Mouse (Mus musculus): ENCODE measurements around the gene Ccdc120.

Ccdc120 gene

GRCm38 (mm10) chrX:7696520-7696919 lies 54.2 kb downstream of the Ccdc120 start:
- no peak for DNase-seq (ENCODE audit: inconsistent ontology term)

- DNase-seq (ENCODE audit: inconsistent ontology term), result no peak
Measured at GRCm38 (mm10) chrX:7692862-7693261, 57.8 kb downstream of the Ccdc120 start.

GRCm38 (mm10) chrX:7690486-7690885 lies 60.2 kb downstream of the Ccdc120 start:
- no peak for DNase-seq (ENCODE audit: inconsistent ontology term)

- no peak for DNase-seq (ENCODE audit: inconsistent ontology term)
Measured at GRCm38 (mm10) chrX:7688321-7688720, 62.4 kb downstream of the Ccdc120 start.
